Comparison of ENCODE assay signal across 8 mouse cellular contexts in genomic region chr14:18238131-18238749, GRCm38 (mm10). TPM values are rescaled to one million over a fixed set of nuclear protein-coding genes. Genes with fewer than 3 reads are reported as not detected.
DNase-seq lines count a peak whose midpoint lies in the region; ATAC-seq and TF ChIP-seq lines count a peak whose summit lies in the region.

No protein-coding gene starts in this region.

- H3K27me3 ChIP-seq in MEL (ENCODE audit: control insufficient read depth in 1 of 2, insufficient read depth in 2 of 2, low read length in 2 of 2) = no peaks in the 10 kb centered on the region
- H3K27me3 ChIP-seq in cerebellum, adult 2 months (ENCODE audit: control insufficient read depth, insufficient read depth, low read length) = no peaks in the 10 kb centered on the region
- no peaks in the 10 kb centered on the region for H3K27me3 ChIP-seq in hindbrain, embryonic 10.5 days (ENCODE audit: insufficient read depth, poor library complexity, severe bottlenecking)
- H3K27me3 ChIP-seq in lung, postnatal 0 days (replicated peaks; ENCODE audit: insufficient read depth, low read length) = no peaks in the 10 kb centered on the region

- peak; percentile 88 for ATAC-seq in lung, postnatal 0 days

- TF ChIP-seq EP300 in MEL (IDR thresholded peaks at IDR 0.05; ENCODE audit: low read depth in 1 of 2, low read length in 2 of 2) = no peak
- peak; percentile 41; the same call in 1 of the 2 replicates for TF ChIP-seq EP300 in lung, postnatal 0 days (IDR thresholded peaks at IDR 0.05)

- under 1% methylated on average over 70 of the region's 71 CpGs for WGBS in cerebellum, adult 2 months
- under 1% methylated on average over 69 of the region's 71 CpGs for WGBS in hindbrain, embryonic 10.5 days
- WGBS in lung, postnatal 0 days = under 1% methylated on average over 70 of the region's 71 CpGs

- H3K36me3 ChIP-seq in MEL (ENCODE audit: control insufficient read depth in 1 of 2, insufficient read depth in 2 of 2, low read length in 2 of 2) = peaks cover 0 to 19% of the 10 kb centered on the region in 2 experiments; a peak in 2 of 4 replicates
- H3K36me3 ChIP-seq in hindbrain, embryonic 10.5 days = no peaks in the 10 kb centered on the region
- H3K36me3 ChIP-seq in lung, postnatal 0 days (ENCODE audit: insufficient read depth, low read length) = no peaks in the 10 kb centered on the region

- TF ChIP-seq RAD21 in MEL (IDR thresholded peaks at IDR 0.05; ENCODE audit: low read depth, low read length) = no peak

- TF ChIP-seq POLR2A in MEL (IDR thresholded peaks at IDR 0.05; ENCODE audit: control insufficient read depth in 1 of 2, insufficient read depth in 1 of 2, low read depth in 1 of 2, low read length in 2 of 2, poor library complexity in 1 of 2) = peak; percentile 87 to 89
- 0 out of 2 replicates have a peak, but pooled peaks have one; percentile 42 for TF ChIP-seq POLR2A in cerebellum, adult 2 months (IDR thresholded peaks at IDR 0.05; ENCODE audit: borderline replicate concordance, insufficient read depth, low read length)

- H3K79me2 ChIP-seq in MEL (ENCODE audit: control insufficient read depth, insufficient read depth, low read length, poor library complexity) = peaks cover 3% of the 10 kb centered on the region; the same call in 1 of the 2 replicates

- peak overlapping the region; percentile 79 to 93 for H3K4me3 ChIP-seq in MEL (ENCODE audit: control insufficient read depth in 1 of 2, insufficient read depth in 1 of 2, low read depth in 2 of 2, low read length in 2 of 2)
- peak overlapping the region; percentile 88 for H3K4me3 ChIP-seq in cerebellum, adult 2 months (replicated peaks; ENCODE audit: insufficient read depth, low read depth, low read length)
- H3K4me3 ChIP-seq in hindbrain, embryonic 10.5 days = peak overlapping the region; percentile 78
- H3K4me3 ChIP-seq in lung, postnatal 0 days (ENCODE audit: low read depth, low read length) = peak overlapping the region; percentile 73

- H3K9me3 ChIP-seq in MEL (replicated peaks; ENCODE audit: insufficient read depth, low read length) = no peaks in the 10 kb centered on the region
- 0 out of 2 replicates have a peak, but pooled peaks cover 3% of the 10 kb centered on the region for H3K9me3 ChIP-seq in hindbrain, embryonic 10.5 days
- H3K9me3 ChIP-seq in lung, postnatal 0 days (ENCODE audit: low read length) = no peaks in the 10 kb centered on the region

- H3K9ac ChIP-seq in MEL (ENCODE audit: control insufficient read depth, low read depth, low read length, poor library complexity, severe bottlenecking) = peak overlapping the region; percentile 93
- peak overlapping the region; percentile 92 for H3K9ac ChIP-seq in lung, postnatal 0 days (replicated peaks; ENCODE audit: low read depth)

- peaks cover 5 to 10% of the 10 kb centered on the region in 2 experiments for H3K4me1 ChIP-seq in MEL (ENCODE audit: control insufficient read depth in 1 of 2, insufficient read depth in 2 of 2, low read length in 2 of 2)
- peaks cover 4% of the 10 kb centered on the region; the same call in 1 of the 2 replicates for H3K4me1 ChIP-seq in cerebellum, adult 2 months (ENCODE audit: control insufficient read depth, insufficient read depth, low read length)
- H3K4me1 ChIP-seq in hindbrain, embryonic 10.5 days (replicated peaks) = peaks cover 9% of the 10 kb centered on the region; the same call in 1 of the 2 replicates
- H3K4me1 ChIP-seq in lung, postnatal 0 days (ENCODE audit: insufficient read depth, low read depth, low read length) = 0 out of 2 replicates have a peak, but pooled peaks cover 4% of the 10 kb centered on the region

- no peak for TF ChIP-seq CTCF in MEL (IDR thresholded peaks at IDR 0.05 in 2 of 3, conservative IDR thresholded peaks at IDR 0.05 in 1 of 3; ENCODE audit: control insufficient read depth in 1 of 3, insufficient read depth in 1 of 3, low read depth in 2 of 3, low read length in 3 of 3, poor library complexity in 1 of 3, severe bottlenecking in 1 of 3)
- no peak for TF ChIP-seq CTCF in cerebellum, adult 2 months (IDR thresholded peaks at IDR 0.05; ENCODE audit: borderline replicate concordance, insufficient read depth, low read depth, low read length)
- no peak for TF ChIP-seq CTCF in lung, postnatal 0 days (IDR thresholded peaks at IDR 0.05)

- H3K27ac ChIP-seq in MEL (ENCODE audit: control insufficient read depth, low read depth, low read length) = peak overlapping the region; percentile 90
- H3K27ac ChIP-seq in cerebellum, adult 2 months (ENCODE audit: insufficient read depth, low read length) = peak overlapping the region; percentile 100
- peak overlapping the region; percentile 78 for H3K27ac ChIP-seq in hindbrain, embryonic 10.5 days
- peak overlapping the region; percentile 97 for H3K27ac ChIP-seq in lung, postnatal 0 days (ENCODE audit: low read length)

- DNase-seq in MEL (ENCODE audit: low read depth, low spot score) = peak; percentile 97
- DNase-seq in cerebellum, adult 2 months = peak; percentile 98 to 99
- peak; percentile 96 for DNase-seq in forelimb bud, embryonic 11.5 days (ENCODE audit: low read depth, low spot score)
- peak; percentile 97 for DNase-seq in hindbrain, embryonic 10.5 days (ENCODE audit: low spot score)
- peak; percentile 98 for DNase-seq in layer of hippocampus, adult 9-11 months
- peak; percentile 98 for DNase-seq in lung, postnatal 0 days (ENCODE audit: low spot score)
- DNase-seq in ovary, postnatal 14 days (ENCODE audit: low spot score) = peak; percentile 96
- peak; percentile 98 for DNase-seq in thymus, postnatal 14 days

- peak overlapping the region; percentile 79 for H3K4me2 ChIP-seq in lung, postnatal 0 days (replicated peaks; ENCODE audit: low read depth, low read length)

TF ChIP-seq in MEL, 35 proteins besides CTCF, POLR2A, EP300 and RAD21 (continues in another document):
- TF ChIP-seq BHLHE40 (IDR thresholded peaks at IDR 0.05; ENCODE audit: borderline replicate concordance, low read depth, low read length) = peak; percentile 93
- TF ChIP-seq RCOR1 (IDR thresholded peaks at IDR 0.05; ENCODE audit: low read depth, low read length) = no peak
- no peak for TF ChIP-seq JUND (IDR thresholded peaks at IDR 0.05; ENCODE audit: low read depth, low read length)
- peak; percentile 64; the same call in 1 of the 2 replicates for TF ChIP-seq MAZ (IDR thresholded peaks at IDR 0.05; ENCODE audit: low read depth, low read length)
- peak; percentile 70; the same call in 1 of the 2 replicates for TF ChIP-seq ETS1 (IDR thresholded peaks at IDR 0.05; ENCODE audit: low read depth, low read length)
- TF ChIP-seq ZNF384 (IDR thresholded peaks at IDR 0.05; ENCODE audit: low read depth, low read length) = no peak
- TF ChIP-seq SMC3 (IDR thresholded peaks at IDR 0.05; ENCODE audit: low read depth, low read length) = no peak
- no peak for TF ChIP-seq ZKSCAN1 (IDR thresholded peaks at IDR 0.05; ENCODE audit: low read depth, low read length)
- peak in 1 of 2 experiments; percentile 60; a peak in 1 of 4 replicates for TF ChIP-seq USF2 (IDR thresholded peaks at IDR 0.05; ENCODE audit: borderline replicate concordance in 1 of 2, insufficient read depth in 1 of 2, low read depth in 1 of 2, low read length in 2 of 2)
- peak; percentile 89 for TF ChIP-seq NELFE (IDR thresholded peaks at IDR 0.05; ENCODE audit: low read depth, low read length)
- TF ChIP-seq UBTF (IDR thresholded peaks at IDR 0.05; ENCODE audit: borderline replicate concordance, insufficient read depth, low read depth, low read length) = no peak
- TF ChIP-seq TBP (IDR thresholded peaks at IDR 0.05; ENCODE audit: low read depth, low read length) = peak; percentile 78
- TF ChIP-seq NRF1 (IDR thresholded peaks at IDR 0.05; ENCODE audit: insufficient read depth, low read depth, low read length, poor library complexity, severe bottlenecking) = peak; percentile 94
- TF ChIP-seq HCFC1 (IDR thresholded peaks at IDR 0.05; ENCODE audit: low read depth, low read length) = peak; percentile 68
- peak; percentile 98 for TF ChIP-seq MXI1 (IDR thresholded peaks at IDR 0.05; ENCODE audit: low read depth, low read length)
- no peak for TF ChIP-seq ZC3H11A (IDR thresholded peaks at IDR 0.05; ENCODE audit: low read depth, low read length)
- peak; percentile 35; the same call in 1 of the 2 replicates for TF ChIP-seq POLR2AphosphoS5 (IDR thresholded peaks at IDR 0.05; ENCODE audit: borderline replicate concordance, low read depth, low read length)
- peak; percentile 98 for TF ChIP-seq MAX (IDR thresholded peaks at IDR 0.05; ENCODE audit: low read length)
- peak; percentile 71; the same call in 1 of the 2 replicates for TF ChIP-seq ZMIZ1 (IDR thresholded peaks at IDR 0.05; ENCODE audit: low read depth, low read length)
- no peak for TF ChIP-seq MYB (IDR thresholded peaks at IDR 0.05; ENCODE audit: low read depth, low read length)
- no peak for TF ChIP-seq CHD1 (IDR thresholded peaks at IDR 0.05; ENCODE audit: low read depth, low read length)
- no peak for TF ChIP-seq TAL1 (IDR thresholded peaks at IDR 0.05; ENCODE audit: low read length)
- TF ChIP-seq ELF1 (IDR thresholded peaks at IDR 0.05; ENCODE audit: low read depth, low read length) = no peak

RNA-seq across cellular contexts. Expression of gene Nr1d2, which starts 0.7 kb away (rescaled TPM):
- total RNA-seq in MEL (2012; rRNA removed) = 5.4 and 6.1 TPM in 2 replicates
- polyA plus RNA-seq in MEL (2012; ENCODE audit: insufficient read depth in 1 of 2, insufficient read length in 2 of 2, low read depth in 1 of 2, low replicate concordance in 2 of 2, missing spikeins in 1 of 2) = 1 to 10 TPM in 1 of 2 experiments, not detected in 1; 4.9 TPM
- polyA plus RNA-seq in cerebellum, adult 2 months (2012; rRNA removed) = 81.9 and 87.2 TPM in 2 replicates
- polyA plus RNA-seq in hindbrain, embryonic 10.5 days (2016; fragmentation: Nextera tagmentation; extraction: Ambion mirVana) = 3.4 TPM in 2 replicates
- 12.5 and 15.1 TPM in 2 replicates for polyA plus RNA-seq in lung, postnatal 0 days (2015; fragmentation: Nextera tagmentation; extraction: Ambion mirVana)

RNA-seq across cellular contexts. Expression of gene Nkiras1, which starts 32.7 kb away (rescaled TPM):
- 5.7 and 6.8 TPM in 2 replicates for total RNA-seq in MEL (2012; rRNA removed)
- 1 to 10 TPM in 1 of 2 experiments, not detected in 1; 6.9 TPM for polyA plus RNA-seq in MEL (2012; ENCODE audit: insufficient read depth in 1 of 2, insufficient read length in 2 of 2, low read depth in 1 of 2, low replicate concordance in 2 of 2, missing spikeins in 1 of 2)
- polyA plus RNA-seq in cerebellum, adult 2 months (2012; rRNA removed) = 124 and 140 TPM in 2 replicates
- 11.4 and 15.0 TPM in 2 replicates for polyA plus RNA-seq in hindbrain, embryonic 10.5 days (2016; fragmentation: Nextera tagmentation; extraction: Ambion mirVana)
- 13.5 and 13.7 TPM in 2 replicates for polyA plus RNA-seq in lung, postnatal 0 days (2015; fragmentation: Nextera tagmentation; extraction: Ambion mirVana)

RNA-seq across cellular contexts. Expression of gene Rpl15, which starts 33.0 kb away (rescaled TPM):
- total RNA-seq in MEL (2012; rRNA removed) = 1,780 and 1,810 TPM in 2 replicates
- 100 to 1,000 TPM in 1 of 2 experiments, 10 to 100 TPM in 1; 99.6 to 885 TPM for polyA plus RNA-seq in MEL (2012; ENCODE audit: insufficient read depth in 1 of 2, insufficient read length in 2 of 2, low read depth in 1 of 2, low replicate concordance in 2 of 2, missing spikeins in 1 of 2)
- 293 and 315 TPM in 2 replicates for polyA plus RNA-seq in cerebellum, adult 2 months (2012; rRNA removed)
- 390 and 457 TPM in 2 replicates for polyA plus RNA-seq in hindbrain, embryonic 10.5 days (2016; fragmentation: Nextera tagmentation; extraction: Ambion mirVana)
- 266 and 282 TPM in 2 replicates for polyA plus RNA-seq in lung, postnatal 0 days (2015; fragmentation: Nextera tagmentation; extraction: Ambion mirVana)

Comparison
In these comparisons a context has a peak if more than half of its experiments do, and no peak if none do; other contexts are left out.
1. Peak in every context shown above with its lines: DNase-seq, ATAC-seq, H3K4me3 ChIP-seq and H3K27ac ChIP-seq.